Mouse (Mus musculus): ENCODE measurements around the gene Fzd7.
"Not testable (repeated sequence)": the region's sequence is repeated elsewhere in the genome, so short reads cannot be mapped to it uniquely, and the experiment has no call there.

Gene Fzd7

GRCm38 (mm10) chr1:59482331-59482695 lies at the start of gene Fzd7:
Fzd7 (plus strand) TSS chr1:59482424.
- in situ Hi-C loops (cut with MboI; ENCODE audit: low sequenced_read_pairs), result no loop called here

- in situ Hi-C loops (cut with MboI; ENCODE audit: low sequenced_read_pairs), result no loop called here
Observed at GRCm38 (mm10) chr1:59433296-59433695, 48.9 kb upstream of the Fzd7 start.

- in situ Hi-C loops (cut with MboI; ENCODE audit: low sequenced_read_pairs), result no loop called here
Observed at GRCm38 (mm10) chr1:59434071-59434470, 48.2 kb upstream of the Fzd7 start.

GRCm38 (mm10) chr1:59435270-59435669 lies 47.0 kb upstream of the Fzd7 start:
- in situ Hi-C loops (cut with MboI; ENCODE audit: low sequenced_read_pairs), result no loop called here

- in situ Hi-C loops (cut with MboI; ENCODE audit: low sequenced_read_pairs), result no loop called here
Observed at GRCm38 (mm10) chr1:59436321-59436720, 45.9 kb upstream of the Fzd7 start.

- in situ Hi-C loops (cut with MboI; ENCODE audit: low sequenced_read_pairs), result no loop called here
Observed at GRCm38 (mm10) chr1:59437927-59438326, 44.3 kb upstream of the Fzd7 start.

- in situ Hi-C loops (cut with MboI; ENCODE audit: low sequenced_read_pairs), result no loop called here
Observed at GRCm38 (mm10) chr1:59438330-59438729, 43.9 kb upstream of the Fzd7 start.

GRCm38 (mm10) chr1:59439252-59439651 lies 43.0 kb upstream of the Fzd7 start:
- in situ Hi-C loops (cut with MboI; ENCODE audit: low sequenced_read_pairs), result no loop called here

GRCm38 (mm10) chr1:59439941-59440340 lies 42.3 kb upstream of the Fzd7 start:
- in situ Hi-C loops (cut with MboI; ENCODE audit: low sequenced_read_pairs), result no loop called here

- in situ Hi-C loops (cut with MboI; ENCODE audit: low sequenced_read_pairs), result not testable (repeated sequence)
Observed at GRCm38 (mm10) chr1:59442721-59443120, 39.5 kb upstream of the Fzd7 start.

GRCm38 (mm10) chr1:59444127-59444660 lies 38.0 kb upstream of the Fzd7 start:
- in situ Hi-C loops (cut with MboI; ENCODE audit: low sequenced_read_pairs), result no loop called here

GRCm38 (mm10) chr1:59445242-59445641 lies 37.0 kb upstream of the Fzd7 start:
- in situ Hi-C loops (cut with MboI; ENCODE audit: low sequenced_read_pairs), result no loop called here

GRCm38 (mm10) chr1:59448497-59449270 lies 33.5 kb upstream of the Fzd7 start:
- in situ Hi-C loops (cut with MboI; ENCODE audit: low sequenced_read_pairs), result no loop called here

- in situ Hi-C loops (cut with MboI; ENCODE audit: low sequenced_read_pairs), result no loop called here
Observed at GRCm38 (mm10) chr1:59449423-59449822, 32.8 kb upstream of the Fzd7 start.

GRCm38 (mm10) chr1:59450896-59451295 lies 31.3 kb upstream of the Fzd7 start:
- in situ Hi-C loops (cut with MboI; ENCODE audit: low sequenced_read_pairs), result no loop called here

- in situ Hi-C loops (cut with MboI; ENCODE audit: low sequenced_read_pairs), result no loop called here
Observed at GRCm38 (mm10) chr1:59451584-59451983, 30.6 kb upstream of the Fzd7 start.

- in situ Hi-C loops (cut with MboI; ENCODE audit: low sequenced_read_pairs), result no loop called here
Observed at GRCm38 (mm10) chr1:59456825-59457224, 25.4 kb upstream of the Fzd7 start.

- in situ Hi-C loops (cut with MboI; ENCODE audit: low sequenced_read_pairs), result no loop called here
Observed at GRCm38 (mm10) chr1:59457873-59458272, 24.4 kb upstream of the Fzd7 start.

GRCm38 (mm10) chr1:59458886-59459285 lies 23.3 kb upstream of the Fzd7 start:
- in situ Hi-C loops (cut with MboI; ENCODE audit: low sequenced_read_pairs), result no loop called here

- in situ Hi-C loops (cut with MboI; ENCODE audit: low sequenced_read_pairs), result no loop called here
Observed at GRCm38 (mm10) chr1:59464696-59465639, 17.3 kb upstream of the Fzd7 start.

- in situ Hi-C loops (cut with MboI; ENCODE audit: low sequenced_read_pairs), result no loop called here
Observed at GRCm38 (mm10) chr1:59465640-59466008, 16.6 kb upstream of the Fzd7 start.

GRCm38 (mm10) chr1:59469170-59469569 lies 13.1 kb upstream of the Fzd7 start:
- in situ Hi-C loops (cut with MboI; ENCODE audit: low sequenced_read_pairs), result no loop called here
